Mouse (Mus musculus) E14TG2a.4 (cell line): ENCODE measurements at regions not wholly inside any gene's neighbourhood (a gene's known extent, or its start where the extent isn't known, plus 50 kb on each side); places are given as distances from the start of the nearest gene placed in this dataset.

Experiments
- CTCF ChIP-seq: conservative IDR thresholded peaks from 2 replicates; pipeline ENCODE4 v1.5.1; 2014; ENCODE audit warnings: low read length
- NANOG ChIP-seq: IDR thresholded peaks from 2 replicates; pipeline ENCODE4 v1.6.1; 2014; ENCODE audit warnings: borderline replicate concordance, low read length, mixed read lengths
- POU5F1 ChIP-seq: IDR thresholded peaks from 2 replicates; pipeline ENCODE4 v1.6.1; 2014; ENCODE audit warnings: low read length, borderline replicate concordance

DNA sequence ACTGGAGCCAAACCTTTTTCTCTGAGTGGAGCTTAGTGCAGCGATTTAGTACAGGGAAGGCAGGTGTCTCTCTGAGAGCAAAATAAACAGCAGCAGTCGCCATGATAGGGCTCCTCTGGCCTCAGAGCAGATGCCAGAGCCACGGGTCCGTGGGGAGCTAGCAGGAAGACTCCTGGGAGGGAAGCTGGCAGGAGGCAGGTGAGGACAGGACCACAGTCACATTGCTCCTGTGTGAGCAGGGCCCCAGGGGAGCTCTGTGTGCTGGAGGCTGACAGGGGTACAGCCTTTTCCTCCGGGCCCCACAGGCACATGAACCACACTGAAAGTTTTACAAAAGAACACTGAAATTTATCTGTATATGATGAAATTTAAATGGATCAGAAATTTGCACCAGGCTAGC is 159.3 kb downstream of the Zfp706 start:
- TF ChIP-seq CTCF (no peak), POU5F1 (no peak), NANOG (no peak)
